Mouse (Mus musculus) midbrain, embryonic 12.5 days (tissue): Measurements from ENCODE around the gene Clrn2. TPM values are rescaled to one million over a fixed set of nuclear protein-coding genes. Genes with fewer than 3 reads are reported as not detected.
A peak's percentile ranks its signal among the peaks of the same experiment; 100 is the strongest.
"Not testable (repeated sequence)": the region's sequence is repeated elsewhere in the genome, so short reads cannot be mapped to it uniquely, and the experiment has no call there.

Experiments used
- ATAC-seq: fragments of 200-750 bp; cut with Nextera tagmentation; 2 replicates; pipeline ENCODE4 v1.8.0; 2017; ENCODE audit warnings: low read depth, moderate TSS enrichment, moderate library complexity; ENCODE audit not compliant: low FRiP score
- H3K27ac ChIP-seq: fragments of 300-500 bp; sonication (generic); replicated peaks from 2 replicates; pipeline ENCODE4 v1.5.1; 2016; ENCODE audit warnings: mild to moderate bottlenecking
- H3K27me3 ChIP-seq: fragments of 300-500 bp; sonication (generic); 2 replicates; pipeline ENCODE4 v1.6.1; 2016; ENCODE audit warnings: mild to moderate bottlenecking
- H3K36me3 ChIP-seq: fragments of 300-500 bp; sonication (generic); 2 replicates; pipeline ENCODE4 v1.6.1; 2016
- H3K4me1 ChIP-seq: fragments of 300-500 bp; sonication (generic); 2 replicates; pipeline ENCODE4 v1.6.1; 2016
- H3K4me2 ChIP-seq: fragments of 300-500 bp; sonication (generic); replicated peaks from 2 replicates; pipeline ENCODE4 v1.6.1; 2016; ENCODE audit warnings: mild to moderate bottlenecking, moderate library complexity
- H3K4me3 ChIP-seq: fragments of 300-500 bp; sonication (generic); 2 replicates; pipeline ENCODE4 v1.5.1; 2016; ENCODE audit warnings: mild to moderate bottlenecking
- H3K9ac ChIP-seq: fragments of 300-500 bp; sonication (generic); replicated peaks from 2 replicates; pipeline ENCODE4 v1.6.1; 2016; ENCODE audit warnings: mild to moderate bottlenecking, moderate library complexity
- H3K9me3 ChIP-seq: fragments of 300-500 bp; sonication (generic); 2 replicates; pipeline ENCODE4 v1.6.1; 2016; ENCODE audit warnings: mild to moderate bottlenecking
- WGBS: fragments of 180-500 bp; shearing (Covaris S2); methylation state at CpG from one replicate; pipeline ENCODE4 v1.1.7; 2016; 5-methylcytosine and 5-hydroxymethylcytosine counted together
- polyA plus RNA-seq: library from polyadenylated mRNA; unstranded; fragments of >200 nt; fragmentation: Nextera tagmentation; extraction: Ambion mirVana; gene quantifications from 2 replicates; pipeline ENCODE4 v1.2.1, GENCODE M21; 2016

The Clrn2 gene
- polyA plus RNA-seq, result 0.32 TPM in 1 of 2 replicates, not detected in the other

DNA sequence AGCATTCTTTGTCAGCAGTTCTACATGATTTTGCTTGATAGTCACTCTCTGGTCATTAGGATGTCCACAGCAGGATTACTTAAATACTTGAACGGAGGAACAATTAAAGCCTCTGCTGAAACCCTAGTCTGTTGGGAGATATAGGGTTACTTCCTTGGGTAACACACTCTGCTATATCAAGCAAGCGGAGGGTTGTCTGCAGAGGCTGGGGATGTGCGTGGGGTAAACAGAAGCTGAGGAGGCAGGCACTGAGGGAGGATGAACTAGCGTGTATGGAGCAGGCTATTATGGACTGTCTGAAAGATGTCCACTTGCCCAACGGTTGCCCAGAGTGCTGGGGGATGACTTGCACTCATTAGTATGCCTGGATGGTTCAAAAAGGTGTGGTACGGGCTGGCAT, at the start of gene Clrn2:
Clrn2 (plus strand) TSS at position 301 of the 400 bp plus-strand sequence.
- H3K27me3 ChIP-seq, result no peaks in the 10 kb centered on the region
- no peak within 1 kb of the TSS for H3K4me3 ChIP-seq
- no peaks in the 10 kb centered on the region for H3K36me3 ChIP-seq
- H3K4me1 ChIP-seq, result peaks cover 12% of the 10 kb centered on the region
- no peak within 1 kb of the TSS for H3K9ac ChIP-seq
- H3K9me3 ChIP-seq, result no peaks in the 10 kb centered on the region
- WGBS, result 77% methylated on average over 6 of the region's 6 CpGs
- H3K27ac ChIP-seq, result no peak within 1 kb of the TSS
- no peak within 1 kb of the TSS for H3K4me2 ChIP-seq
- no peak for ATAC-seq

DNA sequence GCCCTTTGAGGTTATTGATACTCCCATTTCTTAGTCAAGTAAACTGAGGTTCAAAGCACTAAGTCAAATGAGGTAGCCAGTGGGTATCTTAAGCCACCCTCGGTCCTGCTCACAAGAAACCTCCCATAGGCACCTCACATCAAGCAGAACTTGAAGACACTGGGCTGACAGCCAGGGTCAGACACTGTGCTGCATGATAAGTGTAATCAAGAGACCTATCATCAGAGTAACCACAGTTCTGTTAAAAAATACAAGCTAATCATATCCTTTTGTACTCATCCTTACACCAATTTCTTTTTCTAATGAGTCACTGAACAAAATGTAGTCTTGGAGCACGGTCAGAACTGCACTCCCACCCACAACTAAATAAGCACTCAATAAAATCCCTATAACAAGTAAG, 47.4 kb upstream of the Clrn2 start:
- Histone ChIP-seq H3K36me3 (no peaks in the 10 kb centered on the region), H3K27me3 (no peaks in the 10 kb centered on the region), H3K9me3 (no peaks in the 10 kb centered on the region), H3K4me2 (no peak overlapping the region), H3K4me3 (no peak overlapping the region), H3K9ac (no peak overlapping the region), H3K4me1 (no peaks in the 10 kb centered on the region), H3K27ac (no peak overlapping the region)
- 76% methylated on average over 2 of the region's 2 CpGs for WGBS
- no peak for ATAC-seq

DNA sequence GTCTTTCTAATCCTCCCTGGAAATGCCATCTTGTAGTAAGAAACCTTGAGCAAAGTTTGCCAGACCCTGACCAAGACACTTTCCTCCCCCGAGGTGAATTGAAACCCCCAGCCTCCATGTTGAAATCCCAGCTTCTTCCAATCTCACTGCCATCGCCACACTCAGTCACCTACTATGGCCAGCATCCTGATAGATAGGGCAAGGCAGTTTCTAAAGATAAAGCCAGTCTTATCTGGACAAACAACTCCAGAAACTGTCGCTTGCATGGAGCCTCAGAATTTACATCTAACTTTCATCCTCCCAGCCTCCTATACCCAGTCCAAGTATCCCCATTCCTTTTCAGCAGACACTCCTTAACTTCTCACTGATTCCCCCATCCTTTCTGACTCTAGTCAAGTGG, 37.1 kb upstream of the Clrn2 start:
- no peaks in the 10 kb centered on the region for H3K9me3 ChIP-seq
- no peak overlapping the region for H3K4me3 ChIP-seq
- no peak overlapping the region for H3K4me2 ChIP-seq
- no peak for ATAC-seq
- 94% methylated on average over 3 of the region's 3 CpGs for WGBS
- no peaks in the 10 kb centered on the region for H3K27me3 ChIP-seq
- H3K27ac ChIP-seq, result no peak overlapping the region
- H3K4me1 ChIP-seq, result no peaks in the 10 kb centered on the region
- no peak overlapping the region for H3K9ac ChIP-seq
- H3K36me3 ChIP-seq, result no peaks in the 10 kb centered on the region

DNA sequence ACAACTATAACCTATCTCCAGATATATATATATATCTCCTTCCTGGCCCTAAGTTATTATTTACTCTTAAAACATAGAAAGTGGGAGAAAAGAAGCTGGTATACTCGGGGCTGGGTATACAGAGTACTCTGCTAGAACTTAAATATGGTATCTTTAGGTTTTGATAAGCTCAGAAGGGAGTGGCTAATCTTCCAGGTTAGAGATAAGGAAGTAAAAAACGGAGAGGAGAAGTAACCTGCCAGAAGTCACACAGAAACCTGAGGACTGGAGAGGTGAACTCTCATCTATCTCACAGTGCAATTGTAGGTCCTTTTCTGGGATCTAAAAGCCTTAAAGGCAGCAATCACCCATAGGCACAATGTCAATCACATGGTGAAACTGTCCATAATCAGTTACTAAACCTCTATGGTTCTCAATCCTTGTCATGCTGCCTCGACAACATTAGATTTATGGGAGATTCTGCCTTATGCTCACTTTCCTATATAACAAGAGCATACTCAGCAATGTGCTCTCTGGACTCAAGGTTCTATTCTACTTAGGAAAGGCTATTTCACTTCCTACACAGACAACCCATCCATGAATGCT, 35.6 kb upstream of the Clrn2 start:
- Histone ChIP-seq H3K27me3 (no peaks in the 10 kb centered on the region), H3K4me3 (no peak overlapping the region), H3K4me2 (no peak overlapping the region), H3K9me3 (no peaks in the 10 kb centered on the region), H3K9ac (no peak overlapping the region), H3K27ac (no peak overlapping the region), H3K36me3 (no peaks in the 10 kb centered on the region), H3K4me1 (no peaks in the 10 kb centered on the region)
- WGBS, result 75% methylated on average over 3 of the region's 3 CpGs
- no peak for ATAC-seq

DNA sequence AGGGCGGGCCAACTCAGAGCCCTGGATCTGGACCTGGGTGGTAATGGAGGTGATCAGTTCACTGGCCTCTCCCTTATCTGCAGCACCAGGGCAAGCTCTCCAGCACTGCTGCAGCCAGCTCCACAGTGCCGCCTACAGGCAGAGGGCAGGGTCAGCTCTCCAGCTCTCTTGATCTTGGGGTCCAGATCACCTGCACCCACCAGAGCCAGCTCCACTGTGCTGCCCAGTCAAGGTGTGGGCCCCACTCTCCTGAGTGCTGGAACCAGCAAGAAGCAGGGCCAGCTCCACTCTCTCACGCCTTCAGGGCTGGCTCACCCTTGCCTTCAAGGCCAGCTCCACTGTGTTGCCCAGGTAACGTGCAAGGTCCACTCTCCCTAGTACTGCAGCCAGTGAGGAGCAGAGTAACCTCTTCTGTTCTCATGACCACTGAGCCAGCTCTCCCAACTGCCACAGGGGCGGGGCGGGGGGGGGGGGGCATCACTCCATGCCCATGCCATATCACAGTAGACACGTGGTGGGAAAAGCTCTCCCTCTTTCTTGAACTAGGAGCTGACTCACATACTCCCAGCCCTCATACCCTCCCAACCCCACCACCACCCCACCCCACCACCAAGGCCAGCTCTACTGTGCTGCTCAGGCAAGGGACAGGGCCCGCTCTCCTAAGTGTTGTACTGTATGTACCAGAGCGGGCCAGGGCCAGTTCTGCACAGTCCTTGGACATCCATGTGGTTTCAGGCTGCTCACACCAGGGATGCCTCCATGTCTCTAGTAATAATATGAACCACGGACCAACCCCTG, 33.5 kb upstream of the Clrn2 start:
- peak; percentile 39 for ATAC-seq
- Histone ChIP-seq H3K27ac (no peak overlapping the region), H3K9ac (no peak overlapping the region), H3K27me3 (no peaks in the 10 kb centered on the region), H3K9me3 (no peaks in the 10 kb centered on the region), H3K4me1 (no peaks in the 10 kb centered on the region), H3K4me3 (no peak overlapping the region), H3K4me2 (no peak overlapping the region), H3K36me3 (no peaks in the 10 kb centered on the region)
- WGBS, result 70% methylated on average over 10 of the region's 10 CpGs

DNA sequence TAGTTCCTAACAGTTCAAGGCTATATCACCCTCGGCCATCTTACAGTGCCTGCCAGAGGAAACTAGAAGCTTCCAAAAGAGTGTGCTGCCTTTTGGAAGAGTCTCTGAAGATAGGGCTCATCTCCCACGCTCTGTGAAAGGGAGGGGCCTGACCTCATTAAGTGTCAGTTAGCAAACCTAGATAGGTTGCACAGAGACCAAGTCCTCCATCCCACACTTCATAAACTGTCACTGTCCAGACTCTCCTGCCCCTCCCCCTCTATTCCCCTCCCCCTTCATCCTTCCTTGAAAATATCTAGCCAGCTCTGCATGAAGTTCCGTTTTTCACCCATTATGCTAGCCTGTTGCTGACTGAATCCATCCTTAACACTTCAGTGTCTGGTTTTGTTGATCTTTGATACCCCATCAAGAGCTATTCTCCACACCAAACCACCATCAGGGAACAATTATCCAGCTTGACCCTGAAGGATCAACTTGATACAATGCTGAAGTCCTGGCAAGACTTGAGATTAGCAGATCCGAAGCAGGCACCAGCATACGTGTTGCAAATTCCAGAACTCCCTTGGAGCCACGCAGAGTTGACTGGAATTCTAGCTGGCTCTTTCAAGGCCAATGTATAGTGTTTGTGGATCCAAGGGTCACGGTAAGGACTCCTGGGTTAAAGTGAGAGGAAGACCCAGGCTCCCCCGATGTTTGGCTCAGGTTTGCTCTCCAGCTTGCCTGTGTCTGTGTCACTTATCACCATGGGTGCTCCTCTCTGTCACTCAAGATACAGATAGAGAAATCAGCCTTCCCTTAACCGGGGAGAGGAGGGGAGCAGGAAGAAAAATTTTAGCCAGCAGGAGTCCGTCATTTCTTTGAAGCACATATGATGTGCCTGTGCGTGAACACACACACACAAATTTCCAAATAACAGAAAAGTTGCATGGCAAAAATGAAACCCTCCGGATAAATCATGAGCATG, 31.4 kb upstream of the Clrn2 start:
- ATAC-seq, result no peak
- Histone ChIP-seq H3K4me3 (no peak overlapping the region), H3K27ac (no peak overlapping the region), H3K4me1 (no peaks in the 10 kb centered on the region), H3K9me3 (no peaks in the 10 kb centered on the region), H3K36me3 (no peaks in the 10 kb centered on the region), H3K9ac (no peak overlapping the region), H3K27me3 (no peaks in the 10 kb centered on the region), H3K4me2 (no peak overlapping the region)
- 78% methylated on average over 12 of the region's 12 CpGs for whole genome bisulfite sequencing

DNA sequence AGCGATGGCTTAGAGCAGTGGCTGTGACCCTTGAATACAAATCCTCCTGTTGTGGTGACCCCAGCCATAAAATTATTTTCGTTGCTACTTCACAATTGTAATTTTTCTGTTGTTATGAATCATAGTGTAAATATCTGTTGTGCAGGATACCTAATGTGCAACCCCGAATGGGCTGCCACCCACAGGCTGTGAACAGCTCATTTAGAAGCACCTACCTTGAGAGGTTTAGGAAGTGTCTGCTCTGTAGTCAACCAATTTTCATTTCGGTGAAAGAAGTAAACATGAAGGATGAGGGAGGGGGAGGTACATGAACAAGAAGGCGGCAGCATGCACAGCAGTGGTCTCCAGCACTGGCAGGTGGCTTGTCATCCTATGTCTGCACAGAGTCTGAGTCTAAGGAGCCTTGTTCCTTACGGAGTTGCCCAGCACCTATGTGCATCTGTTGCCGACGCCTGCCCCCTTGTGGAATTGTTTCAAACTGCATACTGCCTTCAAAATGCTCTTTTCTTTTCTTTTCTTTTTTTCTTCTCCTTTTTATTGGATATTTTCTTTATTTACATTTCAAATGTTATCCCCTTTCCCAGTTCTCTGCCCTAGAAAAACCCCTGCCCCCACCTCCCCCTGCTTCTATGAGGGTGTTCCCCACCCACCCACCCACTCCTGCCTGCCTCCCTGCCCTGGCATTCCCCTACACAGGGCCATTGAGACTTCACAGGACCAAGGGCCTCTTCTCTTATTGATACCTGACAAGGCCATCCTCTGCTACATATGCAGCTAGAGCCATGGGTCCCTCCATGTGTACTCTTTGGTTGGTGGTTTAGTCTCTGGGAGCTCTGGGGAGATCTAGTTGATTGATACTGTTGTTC, 29.3 kb upstream of the Clrn2 start:
- Histone ChIP-seq H3K4me3 (no peak overlapping the region), H3K27me3 (no peaks in the 10 kb centered on the region), H3K36me3 (no peaks in the 10 kb centered on the region), H3K9ac (no peak overlapping the region), H3K4me1 (no peaks in the 10 kb centered on the region), H3K4me2 (no peak overlapping the region), H3K9me3 (no peaks in the 10 kb centered on the region), H3K27ac (no peak overlapping the region)
- peak; percentile 84 for ATAC-seq
- 49% methylated on average over 8 of the region's 8 CpGs for WGBS

DNA sequence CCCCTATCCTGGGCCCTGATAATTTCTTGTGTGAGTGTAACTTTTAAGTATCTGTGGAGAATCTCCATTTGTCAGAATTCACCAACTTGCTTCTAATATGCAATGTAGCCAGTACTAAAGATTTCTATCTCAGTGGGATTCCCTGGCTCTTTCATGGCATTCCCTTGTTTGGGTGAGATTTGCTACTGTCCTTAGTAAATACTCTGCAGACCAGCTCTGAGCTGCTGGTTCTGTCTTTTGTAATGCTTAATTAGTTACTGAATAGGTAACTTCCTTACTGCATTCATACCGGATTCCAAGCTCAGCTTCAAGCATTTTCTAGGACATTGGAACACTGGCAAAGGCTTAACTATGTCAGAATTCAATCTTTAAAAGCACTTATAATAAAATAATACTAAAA, 27.8 kb upstream of the Clrn2 start:
- not testable (repeated sequence) for H3K36me3 ChIP-seq, H3K4me2 ChIP-seq, ATAC-seq, H3K4me3 ChIP-seq, H3K27ac ChIP-seq, H3K27me3 ChIP-seq, H3K9me3 ChIP-seq, H3K4me1 ChIP-seq, H3K9ac ChIP-seq
- WGBS, result 37% methylated on average over 1 of the region's 1 CpGs

DNA sequence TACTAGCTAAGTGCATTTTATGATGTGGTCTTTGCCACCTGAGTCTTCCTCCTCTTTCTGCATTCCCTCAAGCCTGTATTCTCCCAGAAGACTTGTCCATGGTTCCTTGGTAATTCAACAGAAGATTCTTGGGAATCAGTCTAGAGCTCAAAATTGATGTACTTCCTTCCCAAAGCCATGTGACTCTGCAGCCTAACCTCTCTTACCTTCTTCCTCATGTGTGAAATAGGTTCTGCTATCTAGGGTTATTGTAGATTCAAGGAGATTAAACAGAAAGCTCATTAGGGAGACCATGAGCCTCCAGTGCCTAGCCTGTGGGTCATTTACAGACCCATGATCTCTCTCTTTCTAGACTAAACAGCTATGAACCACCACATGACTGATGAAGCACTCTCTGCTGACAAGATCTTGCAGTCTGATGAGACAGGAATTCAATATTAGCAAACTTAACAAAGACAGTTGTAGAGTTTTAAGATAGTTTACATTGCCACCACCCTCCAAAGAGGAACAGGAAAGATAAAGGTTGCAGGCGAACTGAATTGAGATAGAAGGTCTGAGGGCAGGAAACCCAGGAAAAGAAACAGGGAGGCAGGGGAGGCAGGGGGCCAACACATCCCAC, 27.0 kb upstream of the Clrn2 start:
- H3K4me3 ChIP-seq, result no peak overlapping the region
- no peak overlapping the region for H3K9ac ChIP-seq
- H3K4me1 ChIP-seq, result no peaks in the 10 kb centered on the region
- no peak for ATAC-seq
- WGBS, result 91% methylated on average over 1 of the region's 1 CpGs
- no peaks in the 10 kb centered on the region for H3K36me3 ChIP-seq
- H3K4me2 ChIP-seq, result no peak overlapping the region
- no peak overlapping the region for H3K27ac ChIP-seq
- H3K9me3 ChIP-seq, result no peaks in the 10 kb centered on the region
- no peaks in the 10 kb centered on the region for H3K27me3 ChIP-seq

DNA sequence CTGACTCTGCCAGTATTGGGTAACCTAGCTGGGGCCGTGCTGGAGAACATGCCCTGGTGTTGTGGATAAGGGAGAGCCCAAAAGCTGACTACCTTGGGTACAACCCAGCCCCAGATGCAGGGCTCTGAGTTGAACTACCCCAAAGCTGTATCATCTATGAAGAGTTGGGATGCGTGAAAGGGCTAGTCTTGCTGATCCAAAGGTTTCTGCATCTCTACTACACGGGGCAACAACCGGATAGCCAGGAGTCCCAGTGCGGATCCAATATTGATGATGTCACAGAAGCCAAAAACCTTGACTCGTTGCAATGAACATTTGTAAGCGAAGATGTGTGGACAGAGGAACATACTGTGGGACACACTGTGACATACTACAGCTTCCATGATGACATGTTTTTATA, 25.7 kb upstream of the Clrn2 start:
- H3K9me3 ChIP-seq, result no peaks in the 10 kb centered on the region
- ATAC-seq, result no peak
- H3K27me3 ChIP-seq, result no peaks in the 10 kb centered on the region
- 0 out of 2 replicates have a peak, but pooled peaks cover 3% of the 10 kb centered on the region for H3K36me3 ChIP-seq
- no peak overlapping the region for H3K27ac ChIP-seq
- H3K4me1 ChIP-seq, result no peaks in the 10 kb centered on the region
- WGBS, result 94% methylated on average over 7 of the region's 7 CpGs
- H3K4me3 ChIP-seq, result no peak overlapping the region
- H3K9ac ChIP-seq, result no peak overlapping the region
- H3K4me2 ChIP-seq, result no peak overlapping the region
